Mouse (Mus musculus): Measurements from ENCODE around the gene Kctd14. TPM values are rescaled to one million over a fixed set of nuclear protein-coding genes. Genes with fewer than 3 reads are reported as not detected.
A peak's percentile ranks its signal among the peaks of the same experiment; 100 is the strongest.

The Kctd14 gene
- polyA plus RNA-seq, 1 experiment from 2014 or later: 6.7 TPM

DNA sequence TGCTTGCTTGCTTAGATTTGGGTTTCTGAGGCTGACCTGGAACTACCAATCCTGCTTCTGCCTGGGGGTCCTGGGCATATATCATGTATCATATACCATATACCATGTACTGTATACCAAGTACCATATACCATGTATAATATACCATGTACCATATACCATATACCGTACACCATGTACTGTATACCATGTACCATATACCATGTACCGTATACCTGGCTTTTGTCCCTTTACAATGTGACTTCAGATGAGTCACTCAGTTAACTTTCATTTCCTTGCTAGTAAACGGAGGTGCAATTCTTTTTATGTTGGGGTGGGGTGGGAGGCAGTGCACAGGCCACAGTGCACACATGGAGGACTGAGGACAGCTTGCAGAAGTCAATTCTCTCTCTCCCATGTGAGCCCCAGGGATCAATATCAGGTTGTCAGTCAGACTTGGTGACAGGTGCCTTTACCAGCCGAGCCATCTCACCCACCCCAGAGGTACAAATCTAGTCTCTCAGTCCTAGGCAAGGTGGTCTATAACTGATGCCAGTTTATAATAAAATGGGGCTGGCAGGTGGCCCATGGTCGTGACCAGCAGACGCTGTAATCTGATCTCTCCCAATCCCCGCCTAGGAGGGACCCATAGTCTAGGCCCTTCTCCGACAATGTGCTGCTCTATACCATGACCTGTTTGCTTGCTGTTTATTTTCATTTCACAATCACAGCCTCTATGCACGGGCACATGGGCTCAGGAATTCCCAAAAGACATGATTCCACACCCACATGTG, 36.0 kb upstream of the Kctd14 start:
- WGBS: 48% methylated on average over 9 of the region's 9 CpGs
- ATAC-seq: no peak
- Histone ChIP-seq H3K4me2 (replicated peaks; ENCODE audit: low read depth, low read length) (no peak overlapping the region), H3K9ac (replicated peaks; ENCODE audit: low read depth) (no peak overlapping the region), H3K4me3 (ENCODE audit: low read depth, low read length) (no peak overlapping the region), H3K9me3 (ENCODE audit: low read length) (no peaks in the 10 kb centered on the region), H3K4me1 (ENCODE audit: insufficient read depth, low read depth, low read length) (no peaks in the 10 kb centered on the region), H3K36me3 (ENCODE audit: insufficient read depth, low read length) (peaks cover 6% of the 10 kb centered on the region; the same call in 1 of the 2 replicates), H3K27ac (ENCODE audit: low read length) (no peak overlapping the region), H3K27me3 (replicated peaks; ENCODE audit: insufficient read depth, low read length) (no peaks in the 10 kb centered on the region)
- TF ChIP-seq CTCF (IDR thresholded peaks at IDR 0.05): no peak
- DNase-seq (ENCODE audit: low spot score): no peak

DNA sequence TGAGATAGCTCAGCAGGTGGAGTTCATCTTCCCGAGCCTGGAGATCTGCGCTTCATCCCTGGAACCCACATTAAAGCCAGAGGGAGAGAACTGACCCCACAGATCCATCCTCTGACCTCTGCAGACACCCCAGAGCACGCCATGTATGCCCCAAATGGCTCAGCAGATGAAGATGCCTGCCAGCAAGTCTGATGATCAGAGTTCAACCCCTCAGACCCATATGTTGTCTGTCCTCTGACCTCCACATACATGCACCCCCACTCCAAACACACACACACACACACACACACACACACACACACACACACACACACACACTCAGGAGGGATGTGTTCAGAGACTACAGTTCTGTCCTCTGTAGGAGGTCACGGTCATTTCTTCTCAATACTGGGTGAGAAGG, 34.6 kb upstream of the Kctd14 start:
- H3K9me3 ChIP-seq (ENCODE audit: low read length): no peaks in the 10 kb centered on the region
- H3K27ac ChIP-seq (ENCODE audit: low read length): no peak overlapping the region
- H3K4me3 ChIP-seq (ENCODE audit: low read depth, low read length): no peak overlapping the region
- TF ChIP-seq CTCF (IDR thresholded peaks at IDR 0.05) (no peak), EP300 (IDR thresholded peaks at IDR 0.05) (no peak)
- H3K4me1 ChIP-seq (ENCODE audit: insufficient read depth, low read depth, low read length): no peaks in the 10 kb centered on the region
- H3K9ac ChIP-seq (replicated peaks; ENCODE audit: low read depth): no peak overlapping the region
- no peaks in the 10 kb centered on the region for H3K27me3 ChIP-seq (replicated peaks; ENCODE audit: insufficient read depth, low read length)
- H3K4me2 ChIP-seq (replicated peaks; ENCODE audit: low read depth, low read length): no peak overlapping the region
- H3K36me3 ChIP-seq (ENCODE audit: insufficient read depth, low read length): no peaks in the 10 kb centered on the region
- DNase-seq (ENCODE audit: low spot score) (no peak), ATAC-seq (no peak)
- WGBS: 86% methylated on average over 4 of the region's 4 CpGs

DNA sequence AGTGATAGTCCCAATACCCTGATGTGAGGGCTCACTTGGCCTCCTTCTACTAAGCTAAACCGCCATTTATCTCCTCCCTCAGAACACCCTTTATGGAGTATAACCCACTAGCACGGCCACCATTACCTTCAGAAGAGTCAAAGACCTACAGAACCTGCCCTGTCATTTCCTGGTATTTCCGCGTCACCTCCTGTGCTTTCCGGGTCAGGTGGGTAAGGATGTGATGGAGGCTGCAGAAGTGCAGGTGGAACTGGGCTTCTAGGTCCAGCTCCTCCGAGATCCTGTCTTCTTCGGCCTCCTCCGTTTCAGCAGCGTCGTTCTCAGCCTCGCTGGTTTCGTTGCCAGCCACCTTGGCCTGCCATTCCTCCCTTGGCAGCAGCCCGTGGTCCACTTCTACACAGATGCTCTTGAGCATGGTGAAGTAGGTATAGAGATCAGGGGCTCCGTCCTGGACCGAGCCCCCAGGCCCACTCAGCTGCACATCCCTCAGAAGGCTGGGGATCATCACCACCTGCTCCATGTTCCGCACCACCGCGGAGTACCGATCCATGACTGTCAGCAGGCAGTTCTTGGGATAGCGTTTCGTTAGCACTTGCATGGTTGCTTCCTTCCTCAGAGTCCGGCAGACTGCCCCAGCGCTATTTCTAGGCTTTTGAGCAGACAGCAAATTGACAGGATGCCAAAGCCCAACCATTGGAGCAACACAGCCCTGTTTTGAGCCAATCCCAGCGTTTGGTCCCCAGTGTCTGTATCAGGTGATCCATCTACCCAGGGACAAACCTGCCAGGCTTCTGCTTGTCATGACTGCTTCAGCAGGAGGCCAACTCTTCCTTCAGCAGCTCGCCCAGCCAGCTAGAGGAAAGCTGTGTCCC, 34.0 kb upstream of the Kctd14 start, which contains the start of gene Thrsp:
TSS of gene Thrsp (minus strand) at position 825 of the 872 bp plus-strand sequence.
- WGBS: 66% methylated on average over 25 of the region's 25 CpGs
- Histone ChIP-seq H3K4me1 (ENCODE audit: insufficient read depth, low read depth, low read length) (no peaks in the 10 kb centered on the region; the same call in 1 of the 2 replicates), H3K9ac (replicated peaks; ENCODE audit: low read depth) (no peak within 1 kb of the TSS), H3K4me2 (replicated peaks; ENCODE audit: low read depth, low read length) (no peak within 1 kb of the TSS), H3K36me3 (ENCODE audit: insufficient read depth, low read length) (no peaks in the 10 kb centered on the region), H3K27me3 (replicated peaks; ENCODE audit: insufficient read depth, low read length) (no peaks in the 10 kb centered on the region), H3K4me3 (ENCODE audit: low read depth, low read length) (no peak within 1 kb of the TSS), H3K9me3 (ENCODE audit: low read length) (no peaks in the 10 kb centered on the region), H3K27ac (ENCODE audit: low read length) (no peak within 1 kb of the TSS)
- no peak for TF ChIP-seq EP300 (IDR thresholded peaks at IDR 0.05)
- TF ChIP-seq CTCF (IDR thresholded peaks at IDR 0.05): no peak
- ATAC-seq (peak; percentile 11; the same call in 1 of the 2 replicates), DNase-seq (ENCODE audit: low spot score) (peak; percentile 50)

DNA sequence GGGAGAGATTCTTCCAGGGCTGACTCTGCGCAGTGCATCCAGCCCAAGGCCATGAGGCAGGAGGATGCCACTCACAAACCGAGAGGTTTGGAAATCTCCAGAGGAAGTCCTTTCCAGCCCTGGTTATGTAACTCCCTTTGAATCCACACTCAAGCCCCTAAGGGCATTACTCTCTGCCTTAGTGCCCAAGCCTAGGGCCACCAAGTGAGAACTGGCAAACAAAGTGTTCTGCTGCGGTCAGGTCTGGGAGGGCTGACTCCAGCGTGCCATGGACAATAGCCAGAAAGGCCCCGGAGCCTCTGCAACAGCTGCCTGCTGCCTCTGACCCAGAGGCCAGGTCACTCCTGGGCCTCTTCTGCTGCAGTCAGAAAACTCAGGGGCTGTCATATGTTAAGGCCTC, 32.4 kb upstream of the Kctd14 start:
- DNase-seq (ENCODE audit: low spot score) (peak; percentile 59), ATAC-seq (peak; percentile 52)
- Histone ChIP-seq H3K9me3 (ENCODE audit: low read length) (no peaks in the 10 kb centered on the region), H3K9ac (replicated peaks; ENCODE audit: low read depth) (no peak overlapping the region), H3K36me3 (ENCODE audit: insufficient read depth, low read length) (no peaks in the 10 kb centered on the region), H3K27me3 (replicated peaks; ENCODE audit: insufficient read depth, low read length) (no peaks in the 10 kb centered on the region), H3K27ac (ENCODE audit: low read length) (no peak overlapping the region), H3K4me3 (ENCODE audit: low read depth, low read length) (no peak overlapping the region), H3K4me2 (replicated peaks; ENCODE audit: low read depth, low read length) (no peak overlapping the region), H3K4me1 (ENCODE audit: insufficient read depth, low read depth, low read length) (no peaks in the 10 kb centered on the region; the same call in 1 of the 2 replicates)
- TF ChIP-seq EP300 (IDR thresholded peaks at IDR 0.05): no peak
- TF ChIP-seq CTCF (IDR thresholded peaks at IDR 0.05): no peak
- 49% methylated on average over 5 of the region's 5 CpGs for WGBS

DNA sequence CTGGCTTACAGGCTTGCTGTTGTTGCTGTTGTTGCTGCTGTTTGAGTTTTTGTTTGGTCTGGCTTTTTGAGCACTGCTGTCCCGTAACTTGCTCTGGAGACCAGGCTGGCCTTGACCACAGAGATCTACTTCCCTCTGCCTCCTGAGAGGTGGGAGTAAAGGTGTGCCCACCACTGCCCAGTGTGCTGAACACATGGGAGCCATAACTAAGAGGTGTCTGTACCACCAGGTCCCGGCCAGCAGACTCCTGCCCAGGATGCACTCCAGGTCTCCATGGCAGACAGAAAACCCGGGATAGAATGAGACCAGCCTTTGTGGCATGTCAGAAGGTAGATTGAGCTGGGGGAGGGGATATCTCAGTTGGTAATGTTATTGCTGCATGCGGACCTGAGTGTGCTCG, 32.0 kb upstream of the Kctd14 start:
- Histone ChIP-seq H3K4me2 (replicated peaks; ENCODE audit: low read depth, low read length) (no peak overlapping the region), H3K27me3 (replicated peaks; ENCODE audit: insufficient read depth, low read length) (no peaks in the 10 kb centered on the region), H3K9ac (replicated peaks; ENCODE audit: low read depth) (no peak overlapping the region), H3K36me3 (ENCODE audit: insufficient read depth, low read length) (no peaks in the 10 kb centered on the region), H3K4me1 (ENCODE audit: insufficient read depth, low read depth, low read length) (no peaks in the 10 kb centered on the region; the same call in 1 of the 2 replicates), H3K27ac (ENCODE audit: low read length) (no peak overlapping the region), H3K4me3 (ENCODE audit: low read depth, low read length) (no peak overlapping the region), H3K9me3 (ENCODE audit: low read length) (no peaks in the 10 kb centered on the region)
- 77% methylated on average over 5 of the region's 5 CpGs for WGBS
- no peak for DNase-seq (ENCODE audit: low spot score)
- TF ChIP-seq EP300 (IDR thresholded peaks at IDR 0.05): no peak
- no peak for TF ChIP-seq CTCF (IDR thresholded peaks at IDR 0.05)
- ATAC-seq: no peak

DNA sequence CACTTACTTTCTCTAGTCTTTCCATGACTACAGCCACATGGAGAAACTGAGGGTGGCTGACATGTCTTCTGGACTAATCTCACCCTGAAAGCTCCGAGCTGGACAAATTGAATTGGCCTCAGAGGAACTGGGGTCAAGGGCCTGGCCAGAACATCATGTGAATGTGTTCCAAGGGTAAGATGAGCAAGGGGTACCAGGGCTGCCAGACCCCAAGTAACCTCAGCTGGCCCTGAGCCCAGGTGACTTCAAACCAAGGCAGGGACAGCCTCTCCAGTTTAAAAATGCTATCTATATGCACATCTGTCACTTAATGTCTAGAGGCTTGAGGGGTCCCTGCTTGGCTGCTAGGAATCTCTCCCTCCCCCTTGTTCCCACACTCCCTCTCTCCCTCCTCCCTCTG, 30.7 kb upstream of the Kctd14 start:
- DNase-seq (ENCODE audit: low spot score) (no peak), ATAC-seq (no peak)
- TF ChIP-seq EP300 (IDR thresholded peaks at IDR 0.05): no peak
- no peak for TF ChIP-seq CTCF (IDR thresholded peaks at IDR 0.05)
- H3K27me3 ChIP-seq (replicated peaks; ENCODE audit: insufficient read depth, low read length): no peaks in the 10 kb centered on the region
- WGBS: 44% methylated on average over 1 of the region's 1 CpGs
- no peak overlapping the region for H3K4me3 ChIP-seq (ENCODE audit: low read depth, low read length)
- H3K9ac ChIP-seq (replicated peaks; ENCODE audit: low read depth): no peak overlapping the region
- no peak overlapping the region for H3K4me2 ChIP-seq (replicated peaks; ENCODE audit: low read depth, low read length)
- H3K4me1 ChIP-seq (ENCODE audit: insufficient read depth, low read depth, low read length): no peaks in the 10 kb centered on the region; the same call in 1 of the 2 replicates
- no peaks in the 10 kb centered on the region for H3K36me3 ChIP-seq (ENCODE audit: insufficient read depth, low read length)
- no peak overlapping the region for H3K27ac ChIP-seq (ENCODE audit: low read length)
- H3K9me3 ChIP-seq (ENCODE audit: low read length): no peaks in the 10 kb centered on the region

All from lung, postnatal 0 days (tissue).